Mouse (Mus musculus): ENCODE measurements at regions not wholly inside any gene's neighbourhood (a gene's known extent, or its start where the extent isn't known, plus 50 kb on each side); places are given as distances from the start of the nearest gene placed in this dataset.

GRCm38 (mm10) chr6:117617168-117617567 is 223.8 kb upstream of the Zfp637 start:
- no peak overlapping the region for H3K9ac ChIP-seq (ENCODE audit: insufficient read depth, low read depth)
- no peaks in the 10 kb centered on the region for H3K79me2 ChIP-seq (replicated peaks; ENCODE audit: control insufficient read depth, extremely low read depth, insufficient read depth, poor library complexity, severe bottlenecking)
- dilution Hi-C loops (cut with MboI; ENCODE audit: extremely low pct_ligation_motif_present, extremely low pct_unique_long_range_greater_than_20kb, low sequenced_read_pairs) (no loop called here), in situ Hi-C loops (cut with MboI; ENCODE audit: low pct_ligation_motif_present, low pct_unique_long_range_greater_than_20kb, low sequenced_read_pairs) (no loop called here)
- no peak overlapping the region for H3K27ac ChIP-seq (ENCODE audit: insufficient read depth, low read depth)
- peaks cover 83% of the 10 kb centered on the region for H3K27me3 ChIP-seq (replicated peaks)
- H3K4me1 ChIP-seq (ENCODE audit: control insufficient read depth in 1 of 2, insufficient read depth in 2 of 2), result no peaks in the 10 kb centered on the region
- no peak for DNase-seq (ENCODE audit: extremely low read depth)
- TF ChIP-seq BHLHE40 (IDR thresholded peaks at IDR 0.05; ENCODE audit: low read depth, low read length) (no peak), SIN3A (IDR thresholded peaks at IDR 0.05; ENCODE audit: low read length) (no peak), POLR2A (IDR thresholded peaks at IDR 0.05; ENCODE audit: low read depth, low read length) (no peak), HCFC1 (IDR thresholded peaks at IDR 0.05; ENCODE audit: low read depth, low read length) (no peak), MEF2A (IDR thresholded peaks at IDR 0.05; ENCODE audit: borderline replicate concordance, low read depth, low read length) (no peak), POLR2AphosphoS2 (IDR thresholded peaks at IDR 0.05; ENCODE audit: low read depth, low read length) (no peak), CHD2 (IDR thresholded peaks at IDR 0.05; ENCODE audit: low read length) (no peak), USF1 (IDR thresholded peaks at IDR 0.05; ENCODE audit: low read depth, low read length) (no peak), MXI1 (IDR thresholded peaks at IDR 0.05; ENCODE audit: low read depth, low read length) (no peak)
- no peaks in the 10 kb centered on the region for H3K9me3 ChIP-seq (replicated peaks; ENCODE audit: low read length)
- no peak overlapping the region for H3K4me3 ChIP-seq (replicated peaks in 1 of 3; ENCODE audit: low read depth in 2 of 3, low read length in 2 of 3, poor library complexity in 1 of 3)
- H3K4me2 ChIP-seq (ENCODE audit: insufficient read depth, low read depth, poor library complexity, severe bottlenecking), result no peak overlapping the region
- no peaks in the 10 kb centered on the region for H3K36me3 ChIP-seq (replicated peaks in 1 of 2; ENCODE audit: control insufficient read depth in 1 of 2, insufficient read depth in 1 of 2, low read length in 1 of 2)

GRCm38 (mm10) chr6:117617951-117618350 is 223.0 kb upstream of the Zfp637 start:
- DNase-seq (ENCODE audit: extremely low read depth), result no peak
- no peak overlapping the region for H3K27ac ChIP-seq (ENCODE audit: insufficient read depth, low read depth)
- no peaks in the 10 kb centered on the region for H3K79me2 ChIP-seq (replicated peaks; ENCODE audit: control insufficient read depth, extremely low read depth, insufficient read depth, poor library complexity, severe bottlenecking)
- no peaks in the 10 kb centered on the region for H3K9me3 ChIP-seq (replicated peaks; ENCODE audit: low read length)
- no peak overlapping the region for H3K9ac ChIP-seq (ENCODE audit: insufficient read depth, low read depth)
- dilution Hi-C loops (cut with MboI; ENCODE audit: extremely low pct_ligation_motif_present, extremely low pct_unique_long_range_greater_than_20kb, low sequenced_read_pairs) (no loop called here), in situ Hi-C loops (cut with MboI; ENCODE audit: low pct_ligation_motif_present, low pct_unique_long_range_greater_than_20kb, low sequenced_read_pairs) (no loop called here)
- peaks cover 84% of the 10 kb centered on the region for H3K27me3 ChIP-seq (replicated peaks)
- H3K4me3 ChIP-seq (replicated peaks in 1 of 3; ENCODE audit: low read depth in 2 of 3, low read length in 2 of 3, poor library complexity in 1 of 3), result no peak overlapping the region
- no peaks in the 10 kb centered on the region for H3K36me3 ChIP-seq (replicated peaks in 1 of 2; ENCODE audit: control insufficient read depth in 1 of 2, insufficient read depth in 1 of 2, low read length in 1 of 2)
- no peaks in the 10 kb centered on the region for H3K4me1 ChIP-seq (ENCODE audit: control insufficient read depth in 1 of 2, insufficient read depth in 2 of 2)
- no peak overlapping the region for H3K4me2 ChIP-seq (ENCODE audit: insufficient read depth, low read depth, poor library complexity, severe bottlenecking)
- no peak for TF ChIP-seq NRF1 (IDR thresholded peaks at IDR 0.05; ENCODE audit: low read depth, low read length)
- TF ChIP-seq MAZ (IDR thresholded peaks at IDR 0.05; ENCODE audit: low read depth, low read length), result no peak
- no peak for TF ChIP-seq USF1 (IDR thresholded peaks at IDR 0.05; ENCODE audit: low read depth, low read length)
- no peak for TF ChIP-seq MXI1 (IDR thresholded peaks at IDR 0.05; ENCODE audit: low read depth, low read length)
- TF ChIP-seq CHD1 (IDR thresholded peaks at IDR 0.05; ENCODE audit: low read depth, low read length), result no peak
- TF ChIP-seq UBTF (IDR thresholded peaks at IDR 0.05; ENCODE audit: low read depth, low read length), result no peak
- no peak for TF ChIP-seq CTCF (conservative IDR thresholded peaks at IDR 0.05 in 1 of 2, IDR thresholded peaks at IDR 0.05 in 1 of 2; ENCODE audit: low read depth in 2 of 2, low read length in 2 of 2)
- TF ChIP-seq PAX5 (IDR thresholded peaks at IDR 0.05; ENCODE audit: low read length), result no peak
- no peak for TF ChIP-seq MAX (IDR thresholded peaks at IDR 0.05; ENCODE audit: low read length)
- no peak for TF ChIP-seq JUN (IDR thresholded peaks at IDR 0.05; ENCODE audit: insufficient read depth, low read depth, low read length)
- no peak for TF ChIP-seq MAFK (IDR thresholded peaks at IDR 0.05; ENCODE audit: insufficient replicate concordance, low read length)
- no peak for TF ChIP-seq TCF12 (IDR thresholded peaks at IDR 0.05; ENCODE audit: low read depth, low read length)
- TF ChIP-seq POLR2A (IDR thresholded peaks at IDR 0.05; ENCODE audit: low read depth, low read length), result no peak
- no peak for TF ChIP-seq ZKSCAN1 (IDR thresholded peaks at IDR 0.05; ENCODE audit: borderline replicate concordance, low read depth, low read length)
- no peak for TF ChIP-seq RCOR1 (conservative IDR thresholded peaks at IDR 0.05; ENCODE audit: low read depth, low read length)
- no peak for TF ChIP-seq NELFE (IDR thresholded peaks at IDR 0.05; ENCODE audit: low read depth, low read length)
- TF ChIP-seq TBP (conservative IDR thresholded peaks at IDR 0.05; ENCODE audit: low read depth, low read length), result no peak
- TF ChIP-seq BHLHE40 (IDR thresholded peaks at IDR 0.05; ENCODE audit: low read depth, low read length), result no peak
- TF ChIP-seq IRF4 (IDR thresholded peaks at IDR 0.05; ENCODE audit: low read depth, low read length), result no peak
- TF ChIP-seq ZNF384 (IDR thresholded peaks at IDR 0.05; ENCODE audit: low read depth, low read length), result no peak
